Mouse (Mus musculus) lung, embryonic 16.5 days (tissue): ENCODE measurements around the gene Ccnd1. TPM values are rescaled to one million over a fixed set of nuclear protein-coding genes. Genes with fewer than 3 reads are reported as not detected.

Experiments
- ATAC-seq: fragments of 200-750 bp; cut with Nextera tagmentation; 2 replicates; pipeline ENCODE4 v1.8.0; 2017; ENCODE audit warnings: low read depth, mild to moderate bottlenecking, moderate library complexity
- H3K27ac ChIP-seq: fragments of 300-500 bp; sonication (generic); 2 replicates; pipeline ENCODE4 v1.5.1; 2014; ENCODE audit warnings: mild to moderate bottlenecking, control low read depth, low read length
- H3K27me3 ChIP-seq: fragments of 300-500 bp; sonication (generic); 2 replicates; pipeline ENCODE4 v1.6.1; 2014; ENCODE audit warnings: low read depth, low read length, mixed read lengths; ENCODE audit not compliant: control insufficient read depth, insufficient read depth
- H3K36me3 ChIP-seq: fragments of 300-500 bp; sonication (generic); 2 replicates; pipeline ENCODE4 v1.6.1; 2014; ENCODE audit warnings: low read length; ENCODE audit not compliant: control insufficient read depth, insufficient read depth
- H3K4me1 ChIP-seq: fragments of 300-500 bp; sonication (generic); replicated peaks from 2 replicates; pipeline ENCODE4 v1.6.1; 2014; ENCODE audit warnings: low read length, mixed read lengths; ENCODE audit not compliant: control insufficient read depth, insufficient read depth
- H3K4me2 ChIP-seq: fragments of 300-500 bp; sonication (generic); 2 replicates; pipeline ENCODE4 v1.6.1; 2014; ENCODE audit warnings: low read depth, low read length, control low read depth
- H3K4me3 ChIP-seq: fragments of 300-500 bp; sonication (generic); 2 replicates; pipeline ENCODE4 v1.5.1; 2014; ENCODE audit warnings: mild to moderate bottlenecking, low read length, control low read depth
- H3K9ac ChIP-seq: fragments of 300-500 bp; sonication (generic); 2 replicates; pipeline ENCODE4 v1.6.1; 2014; ENCODE audit warnings: low read length, control low read depth
- H3K9me3 ChIP-seq: fragments of 300-500 bp; sonication (generic); 2 replicates; pipeline ENCODE4 v1.6.1; 2016; ENCODE audit warnings: low read length; ENCODE audit not compliant: control insufficient read depth
- WGBS: fragments of 180-500 bp; shearing (Covaris S2); extraction: QIAGEN DNeasy Blood & Tissue Kit; methylation state at CpG from one replicate; pipeline ENCODE4 v1.1.7; 2014; 5-methylcytosine and 5-hydroxymethylcytosine counted together
- polyA plus RNA-seq: library from polyadenylated mRNA; unstranded; fragments of >200 nt; fragmentation: Nextera tagmentation; extraction: Ambion mirVana; gene quantifications from 2 replicates; pipeline ENCODE4 v1.2.1, GENCODE M21; 2015

The Ccnd1 gene
- polyA plus RNA-seq, 1 experiment from 2014 or later: 122 TPM

GRCm38 (mm10) chr7:144941242-144941831 lies 1.6 kb upstream of the Ccnd1 start:
- H3K27ac ChIP-seq: peak overlapping the region; percentile 99
- no peaks in the 10 kb centered on the region for H3K9me3 ChIP-seq
- ATAC-seq: peak; percentile 85
- H3K9ac ChIP-seq: peak overlapping the region; percentile 82
- H3K4me1 ChIP-seq: peaks cover 21% of the 10 kb centered on the region
- H3K27me3 ChIP-seq: peaks cover 5% of the 10 kb centered on the region
- peak overlapping the region; percentile 78 for H3K4me3 ChIP-seq
- WGBS: under 1% methylated on average over 39 of the region's 39 CpGs
- H3K36me3 ChIP-seq: peaks cover 2% of the 10 kb centered on the region
- peak overlapping the region; percentile 93 for H3K4me2 ChIP-seq

GRCm38 (mm10) chr7:144940585-144940984 lies 860 bp upstream of the Ccnd1 start:
- Histone ChIP-seq H3K4me2 (peak overlapping the region; percentile 93), H3K36me3 (peaks cover 6% of the 10 kb centered on the region), H3K9ac (peak overlapping the region; percentile 79), H3K9me3 (no peaks in the 10 kb centered on the region), H3K27ac (peak overlapping the region; percentile 99), H3K27me3 (peaks cover 5% of the 10 kb centered on the region), H3K4me1 (peaks cover 21% of the 10 kb centered on the region), H3K4me3 (peak overlapping the region; percentile 78)
- ATAC-seq: no peak
- under 1% methylated on average over 11 of the region's 11 CpGs for WGBS

- peak overlapping the region; percentile 78 for H3K4me3 ChIP-seq
- H3K9ac ChIP-seq: peak overlapping the region; percentile 79
- H3K27me3 ChIP-seq: peaks cover 5% of the 10 kb centered on the region
- H3K4me2 ChIP-seq: peak overlapping the region; percentile 93
- peak overlapping the region; percentile 99 for H3K27ac ChIP-seq
- WGBS: under 1% methylated on average over 22 of the region's 22 CpGs
- no peak; the same call in 1 of the 2 replicates for ATAC-seq
- H3K9me3 ChIP-seq: no peaks in the 10 kb centered on the region
- peaks cover 6% of the 10 kb centered on the region for H3K36me3 ChIP-seq
- H3K4me1 ChIP-seq: peaks cover 21% of the 10 kb centered on the region
Observed at GRCm38 (mm10) chr7:144940003-144940571, 362 bp upstream of the Ccnd1 start.

DNA sequence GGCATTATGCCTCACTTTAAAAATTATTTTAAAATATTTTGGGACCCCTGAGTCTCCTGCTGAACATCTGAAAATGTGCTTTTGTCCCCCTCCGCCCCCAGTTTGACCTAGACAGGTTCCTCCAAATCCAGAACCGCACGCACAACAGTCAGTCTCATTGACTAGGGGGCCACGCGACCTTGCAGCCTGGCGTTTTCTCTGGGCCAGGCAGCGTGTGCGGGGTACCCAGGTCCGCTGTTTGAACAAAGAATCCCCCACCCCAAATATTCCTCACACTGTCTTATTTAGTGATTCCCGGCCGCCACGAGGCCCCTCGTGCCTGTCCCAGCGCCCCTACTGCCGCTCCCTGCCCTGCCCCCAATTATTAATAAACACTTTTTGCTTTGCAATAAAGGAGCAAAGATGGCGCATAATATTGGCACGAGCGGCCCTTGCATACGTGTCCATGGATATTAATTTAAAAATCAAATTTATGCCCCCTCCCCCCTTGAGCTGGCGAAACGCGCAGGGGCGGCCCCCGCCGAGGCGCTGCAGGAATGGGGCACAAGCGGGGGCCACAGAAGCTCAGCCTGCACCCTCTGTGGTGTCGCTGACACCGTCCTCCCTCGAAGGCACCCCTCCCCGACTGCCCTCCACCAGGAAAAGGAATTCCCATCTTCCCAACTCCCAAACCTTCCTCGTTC lies 923 bp downstream of the Ccnd1 start:
- ATAC-seq: no peak
- under 1% methylated on average over 32 of the region's 32 CpGs for WGBS
- peak overlapping the region; percentile 99 for H3K27ac ChIP-seq
- H3K36me3 ChIP-seq: peaks cover 17% of the 10 kb centered on the region
- H3K9me3 ChIP-seq: no peaks in the 10 kb centered on the region
- peaks cover 5% of the 10 kb centered on the region for H3K27me3 ChIP-seq
- H3K4me1 ChIP-seq: peaks cover 21% of the 10 kb centered on the region
- peak overlapping the region; percentile 93 for H3K4me2 ChIP-seq
- H3K4me3 ChIP-seq: peak overlapping the region; percentile 78
- peak overlapping the region; percentile 79 for H3K9ac ChIP-seq

- H3K36me3 ChIP-seq: peaks cover 23% of the 10 kb centered on the region
- ATAC-seq: no peak
- peaks cover 5% of the 10 kb centered on the region for H3K27me3 ChIP-seq
- H3K4me3 ChIP-seq: peak overlapping the region; percentile 78
- H3K4me1 ChIP-seq: peaks cover 21% of the 10 kb centered on the region
- H3K4me2 ChIP-seq: peak overlapping the region; percentile 93
- no peaks in the 10 kb centered on the region for H3K9me3 ChIP-seq
- peak overlapping the region; percentile 79 for H3K9ac ChIP-seq
- peak overlapping the region; percentile 67 for H3K27ac ChIP-seq
- WGBS: under 1% methylated on average over 39 of the region's 39 CpGs
Observed at GRCm38 (mm10) chr7:144937899-144938517, 1.7 kb downstream of the Ccnd1 start.

DNA sequence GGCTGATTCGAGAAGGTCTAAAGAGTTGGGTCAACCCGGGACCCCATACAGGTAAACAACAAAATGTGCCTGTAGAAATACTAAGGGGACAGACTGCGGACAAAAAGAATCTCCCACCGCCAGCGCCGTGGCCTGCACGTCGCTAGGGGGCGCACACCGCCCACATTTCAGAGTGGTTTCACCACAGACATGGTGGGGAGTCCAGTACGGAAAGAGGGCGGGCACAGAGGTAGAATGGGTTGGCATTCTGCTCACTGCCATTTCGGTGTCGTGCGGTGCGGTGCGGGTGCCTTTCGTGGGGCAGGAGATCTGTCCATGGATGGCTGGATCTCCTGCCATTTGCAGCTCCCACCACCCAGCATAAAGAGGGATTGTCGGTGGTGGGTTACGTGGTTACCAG lies 2.2 kb downstream of the Ccnd1 start:
- H3K9ac ChIP-seq: peak overlapping the region; percentile 79
- H3K4me2 ChIP-seq: peak overlapping the region; percentile 93
- H3K27ac ChIP-seq: peak overlapping the region; percentile 67
- peaks cover 16% of the 10 kb centered on the region for H3K4me1 ChIP-seq
- peak; percentile 26 for ATAC-seq
- WGBS: 1% methylated on average over 20 of the region's 20 CpGs
- H3K9me3 ChIP-seq: no peaks in the 10 kb centered on the region
- peak overlapping the region; percentile 78 for H3K4me3 ChIP-seq
- H3K27me3 ChIP-seq: peaks cover 5% of the 10 kb centered on the region
- peaks cover 23% of the 10 kb centered on the region for H3K36me3 ChIP-seq

DNA sequence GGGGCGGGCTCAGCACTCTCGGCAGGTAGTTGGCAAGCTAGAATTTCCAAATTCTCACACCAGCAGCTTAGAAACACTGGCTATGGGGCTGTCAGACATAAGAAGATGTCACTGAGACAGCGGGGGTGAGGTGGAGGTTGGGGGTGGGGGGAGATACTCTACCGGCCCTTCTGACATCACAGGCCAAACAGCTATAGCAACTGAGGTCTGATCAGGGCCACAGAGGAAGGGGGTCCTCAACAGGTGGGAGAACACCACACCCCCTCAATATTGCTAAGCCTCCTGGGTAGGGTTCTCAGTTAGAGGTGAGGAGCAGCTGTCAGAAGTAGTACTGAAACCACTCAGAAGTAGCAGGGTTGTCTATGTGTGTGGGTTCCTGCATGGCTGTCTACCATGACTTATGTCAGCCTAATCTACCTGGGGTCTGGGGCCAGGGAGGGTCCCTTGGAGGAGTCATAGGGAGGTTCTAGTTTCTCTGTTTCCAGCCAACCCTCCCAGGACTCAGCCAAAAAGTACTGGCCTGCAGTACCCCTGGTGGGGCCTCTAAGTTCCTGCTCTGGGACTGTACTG lies 3.3 kb downstream of the Ccnd1 start:
- Histone ChIP-seq H3K4me1 (peaks cover 11% of the 10 kb centered on the region), H3K27me3 (peaks cover 5% of the 10 kb centered on the region), H3K36me3 (peaks cover 23% of the 10 kb centered on the region), H3K9me3 (no peaks in the 10 kb centered on the region), H3K4me3 (no peak overlapping the region), H3K27ac (no peak overlapping the region), H3K4me2 (no peak overlapping the region), H3K9ac (no peak overlapping the region)
- no peak for ATAC-seq
- 78% methylated on average over 4 of the region's 4 CpGs for WGBS

GRCm38 (mm10) chr7:144935563-144935962 lies 4.2 kb downstream of the Ccnd1 start:
- Histone ChIP-seq H3K36me3 (peaks cover 23% of the 10 kb centered on the region), H3K4me1 (peaks cover 7% of the 10 kb centered on the region)

GRCm38 (mm10) chr7:144934901-144935300 lies 4.8 kb downstream of the Ccnd1 start:
- no peak for ATAC-seq
- no peak overlapping the region for H3K9ac ChIP-seq

More at GRCm38 (mm10) chr7:144935563-144935962, 4.2 kb downstream of the Ccnd1 start:
- peaks cover 5% of the 10 kb centered on the region for H3K27me3 ChIP-seq
- H3K9me3 ChIP-seq: no peaks in the 10 kb centered on the region
- no peak overlapping the region for H3K27ac ChIP-seq
- no peak overlapping the region for H3K4me2 ChIP-seq
- H3K9ac ChIP-seq: no peak overlapping the region
- no peak for ATAC-seq
- no peak overlapping the region for H3K4me3 ChIP-seq
- 53% methylated on average over 5 of the region's 5 CpGs for WGBS

More at GRCm38 (mm10) chr7:144934901-144935300, 4.8 kb downstream of the Ccnd1 start:
- Histone ChIP-seq H3K4me3 (no peak overlapping the region), H3K4me1 (peaks cover 4% of the 10 kb centered on the region), H3K27ac (no peak overlapping the region), H3K4me2 (no peak overlapping the region), H3K27me3 (peaks cover 5% of the 10 kb centered on the region), H3K9me3 (no peaks in the 10 kb centered on the region), H3K36me3 (peaks cover 23% of the 10 kb centered on the region)
- WGBS: 67% methylated on average over 5 of the region's 5 CpGs
